Mouse (Mus musculus) skeletal muscle tissue, adult 2 months (tissue): ENCODE results near the gene Nebl.

Experiments
- DNase-seq: peaks from one replicate; pipeline ENCODE4 v3.0.0-alpha.2; 2012; ENCODE audit warnings: low read depth, low spot score

Gene Nebl

GRCm38 (mm10) chr2:17730957-17731830 lies at the start of gene Nebl:
Gene Nebl, minus strand, starts transcription at chr2:17731464.
- DNase-seq = no peak

- no peak for DNase-seq
These were observed 39.1 kb upstream of the Nebl start for GRCm38 (mm10) chr2:17770246-17770825.

- DNase-seq = no peak
These were observed 38.0 kb upstream of the Nebl start for GRCm38 (mm10) chr2:17769242-17769755.

DNA sequence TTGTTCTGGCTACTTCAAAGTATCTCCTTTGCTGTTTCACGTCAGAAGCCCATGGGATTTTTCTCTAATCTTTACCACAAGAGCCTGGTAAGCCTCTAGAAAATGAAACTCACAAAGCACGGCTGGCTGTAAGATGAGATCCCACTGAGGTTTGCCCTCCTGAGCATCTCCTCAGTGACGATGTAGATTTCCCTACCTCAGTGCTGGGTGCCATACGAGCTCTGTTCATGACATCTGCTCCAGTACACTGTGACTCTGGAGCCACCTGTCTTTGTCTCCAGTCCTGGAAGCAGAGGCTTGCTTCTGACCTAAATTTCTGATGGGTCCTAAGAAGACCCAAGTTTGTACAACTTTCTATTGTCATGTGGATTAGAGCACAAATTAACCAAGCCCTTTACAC lies 25.0 kb upstream of the Nebl start:
- no peak for DNase-seq

DNA sequence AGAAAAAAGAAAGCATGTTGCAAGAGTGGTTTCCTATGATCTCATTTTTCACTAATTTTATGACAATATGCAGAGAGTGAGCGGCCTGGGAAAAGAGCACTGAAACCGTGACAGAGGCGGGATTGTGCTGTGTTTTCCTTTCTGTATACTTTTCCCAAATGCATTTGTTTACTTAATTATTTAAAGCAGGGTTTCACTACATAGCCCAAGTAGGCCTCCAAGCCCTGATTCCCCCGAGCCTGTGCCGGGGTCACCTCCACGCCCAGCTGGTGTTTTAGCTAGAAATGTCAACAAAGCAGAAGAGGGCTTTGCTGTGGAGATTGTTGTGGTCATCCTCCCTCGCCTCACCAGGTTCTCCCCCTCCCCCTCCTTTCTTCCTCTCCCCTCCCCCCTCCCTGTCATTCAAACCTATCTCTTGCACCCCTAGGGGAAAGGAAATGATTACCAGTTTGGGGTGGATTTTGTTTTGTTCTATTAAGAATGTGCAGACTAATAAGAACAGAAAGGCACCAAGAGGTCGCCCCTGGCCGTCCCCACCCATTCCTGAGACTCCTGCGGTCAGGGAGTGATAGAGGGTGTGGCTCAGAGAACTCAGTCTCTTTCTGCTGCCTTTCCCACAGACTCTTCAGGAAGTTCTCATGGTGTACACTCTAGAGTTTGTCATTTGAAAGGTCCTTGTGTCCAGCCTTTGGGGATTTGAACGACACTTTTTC lies 10.9 kb upstream of the Nebl start:
- no peak for DNase-seq

GRCm38 (mm10) chr2:17741555-17741954 lies 10.3 kb upstream of the Nebl start:
- DNase-seq = no peak

DNA sequence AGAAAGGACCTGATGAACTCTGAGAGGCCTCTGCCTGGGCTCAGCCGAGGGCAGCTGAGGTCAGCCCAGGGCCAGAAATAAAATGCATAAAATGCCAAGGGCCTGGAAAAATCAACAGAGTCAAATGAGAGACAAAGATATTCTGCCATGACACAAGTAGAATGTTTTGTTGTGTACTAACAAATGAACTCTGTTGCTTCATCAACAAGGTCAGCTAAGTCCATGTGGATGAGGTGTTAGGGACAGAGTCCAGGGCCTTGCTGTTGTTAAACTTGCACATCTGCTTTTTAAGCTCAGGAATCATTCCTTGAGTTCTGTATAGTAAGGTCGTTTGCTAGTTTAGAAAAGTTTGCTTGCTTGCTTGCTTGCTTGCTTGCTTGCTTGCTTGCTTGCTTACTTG lies 9.2 kb upstream of the Nebl start:
- DNase-seq = no peak

- DNase-seq = no peak
These were observed 946 bp upstream of the Nebl start for GRCm38 (mm10) chr2:17732210-17732609.

DNA sequence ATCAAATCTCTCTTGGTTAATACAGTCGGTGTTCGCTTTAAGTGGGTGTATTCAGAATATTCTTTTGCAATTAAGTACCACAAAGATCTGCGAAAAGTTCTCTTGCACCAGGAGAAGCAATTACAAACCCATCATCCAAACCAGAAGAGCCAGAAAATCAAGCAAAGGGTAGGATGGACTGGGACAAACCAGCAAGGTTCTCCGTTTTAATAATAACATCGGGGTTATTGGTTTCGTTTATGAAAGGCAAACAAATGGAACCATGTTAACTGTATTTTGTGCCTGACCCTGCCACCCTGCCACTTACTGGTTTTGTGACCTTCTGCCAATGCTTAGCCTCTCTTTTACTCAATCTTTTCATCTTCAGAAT lies 552 bp upstream of the Nebl start:
- DNase-seq = no peak

- DNase-seq = no peak
These were observed 662 bp downstream of the Nebl start for GRCm38 (mm10) chr2:17730648-17730956.

DNA sequence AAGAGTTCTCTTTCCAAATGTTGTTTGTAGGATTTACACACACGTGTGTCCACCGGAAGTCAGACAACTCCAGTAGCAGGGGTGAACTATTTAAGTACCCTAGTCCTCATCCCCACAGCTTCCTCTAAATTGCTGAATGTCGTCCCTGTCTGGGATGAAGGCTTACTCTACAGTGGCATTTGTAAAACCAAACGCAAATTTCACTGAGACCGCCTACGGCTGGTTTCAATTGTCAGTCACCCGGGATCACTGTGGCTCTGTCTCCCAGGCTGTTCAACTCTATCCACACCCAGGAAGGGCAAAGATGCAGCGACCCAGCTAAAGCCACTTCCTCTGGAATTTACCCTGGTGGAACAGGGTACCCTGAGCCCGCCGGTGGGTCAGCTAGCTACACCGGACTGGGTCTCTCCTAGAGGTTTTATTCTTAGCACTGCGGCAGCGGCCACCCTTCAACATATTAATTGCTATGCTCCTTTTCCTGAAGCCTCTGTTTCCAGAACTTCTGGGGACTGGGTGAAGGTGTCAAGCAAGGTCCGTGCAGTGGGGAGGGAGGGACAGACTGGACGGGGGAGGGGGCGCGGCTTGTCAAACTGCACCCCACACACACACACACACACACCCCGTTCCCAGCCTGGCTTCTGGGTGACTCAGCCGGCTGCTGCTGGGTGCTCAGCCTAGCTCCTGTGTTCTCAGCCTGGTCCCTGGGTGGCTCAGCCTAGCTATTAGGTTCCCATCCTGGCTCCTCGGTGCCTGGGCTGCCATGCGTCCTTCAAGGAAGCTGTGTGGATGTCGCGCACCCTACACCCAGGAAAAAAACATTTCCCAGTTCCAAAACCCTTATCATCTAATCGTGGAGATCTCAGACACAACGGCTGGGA lies 1.3 kb downstream of the Nebl start:
- DNase-seq = no peak

GRCm38 (mm10) chr2:17724405-17724804 lies 6.9 kb downstream of the Nebl start:
- no peak for DNase-seq

DNA sequence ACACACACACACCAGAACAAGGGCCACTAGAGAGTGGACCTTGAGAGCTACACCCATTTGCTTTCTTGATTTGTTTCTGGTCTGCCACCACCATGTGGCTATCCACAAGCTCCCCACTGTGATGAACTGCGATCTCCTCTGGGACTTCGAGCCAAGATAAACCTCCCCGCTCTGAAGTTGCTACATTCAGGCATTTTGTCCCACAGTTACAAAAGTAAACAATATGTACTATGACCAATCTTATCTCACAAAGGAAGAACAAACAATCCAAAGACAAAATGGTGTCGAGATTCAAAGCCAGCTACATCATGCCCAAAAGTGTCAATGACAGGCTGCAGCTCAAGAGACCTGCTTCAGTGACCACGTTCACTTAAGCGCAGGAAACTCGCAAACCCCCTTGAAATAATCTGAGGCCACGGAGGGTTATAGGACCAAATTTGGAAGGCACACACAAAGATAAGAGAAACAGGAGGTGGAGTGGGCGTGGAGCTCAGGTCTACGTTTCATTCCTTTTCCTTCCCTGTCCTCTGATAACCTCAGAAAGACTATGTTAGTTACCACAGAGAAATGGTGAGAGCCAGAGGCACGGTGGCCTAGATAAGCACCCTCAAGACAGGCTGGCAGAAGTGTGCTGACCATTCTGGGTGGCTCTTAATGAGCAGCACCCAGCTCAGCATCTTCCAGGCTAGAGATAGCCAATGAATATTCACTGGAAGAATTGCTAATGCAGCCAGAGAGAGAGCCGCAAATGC lies 7.8 kb downstream of the Nebl start:
- no peak for DNase-seq

DNA sequence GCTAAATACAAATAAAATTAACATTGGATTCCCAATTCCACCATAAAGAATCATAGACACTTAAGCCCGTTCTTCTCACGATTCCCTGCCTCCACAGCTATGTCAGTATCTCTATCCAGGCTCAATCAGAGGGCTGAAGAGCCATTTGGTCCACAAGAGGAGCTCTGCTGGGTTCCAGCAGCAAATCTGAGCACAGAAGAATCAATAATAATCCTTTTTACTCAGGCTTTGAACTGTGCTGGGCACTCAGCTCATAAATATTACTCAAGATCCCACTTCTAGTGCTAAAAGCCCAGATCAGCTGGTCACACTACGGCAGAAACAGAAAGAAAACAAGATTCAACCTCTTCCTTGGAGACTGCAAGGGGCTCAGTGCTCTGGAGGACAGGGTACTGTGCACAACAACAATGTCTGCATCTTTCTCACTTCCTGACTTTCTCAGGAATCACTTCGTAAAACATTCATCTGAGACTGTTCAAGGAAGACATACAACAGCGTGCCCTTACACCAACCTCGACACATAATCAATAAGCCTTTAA lies 10.0 kb downstream of the Nebl start:
- no peak for DNase-seq

DNA sequence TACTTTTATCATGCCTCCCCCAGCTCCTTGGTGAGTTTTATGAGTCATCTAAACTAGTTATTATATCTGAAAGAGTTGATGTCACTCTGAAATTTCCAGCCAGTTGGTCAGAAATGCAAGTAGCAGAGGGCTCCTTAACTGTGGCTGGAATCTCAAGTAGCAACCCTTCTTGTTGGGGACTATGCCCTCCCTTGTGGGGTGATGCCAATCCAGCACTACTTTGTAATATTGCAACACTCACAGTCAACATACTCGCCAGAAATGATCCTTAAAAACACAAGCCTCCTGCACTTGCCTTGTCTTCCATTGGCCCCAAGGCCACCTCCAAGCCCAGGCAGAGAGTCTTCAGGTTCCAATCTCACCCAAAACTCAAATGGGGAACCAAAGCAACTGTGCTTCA lies 13.0 kb downstream of the Nebl start:
- no peak for DNase-seq

GRCm38 (mm10) chr2:17717200-17717599 lies 14.1 kb downstream of the Nebl start:
- no peak for DNase-seq

DNA sequence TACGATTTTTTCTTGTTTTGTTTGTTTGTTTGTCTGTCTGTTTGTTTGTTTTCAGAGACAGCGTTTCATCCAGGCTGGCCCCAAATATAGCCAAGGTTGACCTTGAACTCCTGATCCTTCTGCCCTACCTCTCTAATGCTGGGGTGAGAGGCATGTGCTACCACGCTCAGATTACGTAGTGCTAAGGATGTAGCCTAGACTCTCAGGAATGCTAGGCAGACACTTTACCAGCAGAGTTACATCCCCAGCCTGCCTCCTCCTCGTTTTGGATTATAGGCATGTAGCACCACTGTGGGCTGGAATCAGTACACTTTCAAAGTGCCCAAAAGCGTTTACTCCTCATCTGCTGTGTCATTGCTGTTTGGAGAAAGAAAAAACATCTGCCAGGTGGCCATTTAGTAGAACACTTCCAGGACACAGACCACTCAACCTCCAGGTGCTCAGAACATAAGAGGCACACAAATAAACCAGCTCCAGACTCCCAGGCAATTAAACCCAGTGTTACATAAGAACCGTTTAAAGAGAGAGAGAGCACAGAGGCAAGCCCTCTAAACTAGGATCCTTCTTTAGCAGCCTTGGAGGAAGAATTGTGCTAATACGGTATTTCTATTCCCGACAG lies 16.0 kb downstream of the Nebl start:
- no peak for DNase-seq

- no peak for DNase-seq
These were observed 16.6 kb downstream of the Nebl start for GRCm38 (mm10) chr2:17714661-17715060.

- DNase-seq = no peak
These were observed 17.1 kb downstream of the Nebl start for GRCm38 (mm10) chr2:17714124-17714523.

GRCm38 (mm10) chr2:17711216-17711615 lies 20.0 kb downstream of the Nebl start:
- no peak for DNase-seq
